Comparison of ENCODE assay signal across 1 mouse cellular context in genomic region chr11:103344494-103345332, GRCm38 (mm10).
TF ChIP-seq lines count a peak whose summit lies in the region.

No protein-coding gene starts in this region.

TF ChIP-seq in CH12.LX, 34 proteins besides CTCF, POLR2A, EP300 and RAD21 (continued from another document):
- TF ChIP-seq NELFE (IDR thresholded peaks at IDR 0.05; ENCODE audit: low read depth, low read length) (peak; percentile 82), IRF4 (IDR thresholded peaks at IDR 0.05; ENCODE audit: low read depth, low read length) (peak; percentile 35; the same call in 1 of the 2 replicates), E2F4 (IDR thresholded peaks at IDR 0.05; ENCODE audit: insufficient replicate concordance, low read depth, low read length) (peak; percentile 76; the same call in 1 of the 2 replicates), TCF12 (IDR thresholded peaks at IDR 0.05; ENCODE audit: low read depth, low read length) (peak; percentile 86)
